Mouse (Mus musculus): ENCODE results near the gene Cenph.

Cenph gene

DNA sequence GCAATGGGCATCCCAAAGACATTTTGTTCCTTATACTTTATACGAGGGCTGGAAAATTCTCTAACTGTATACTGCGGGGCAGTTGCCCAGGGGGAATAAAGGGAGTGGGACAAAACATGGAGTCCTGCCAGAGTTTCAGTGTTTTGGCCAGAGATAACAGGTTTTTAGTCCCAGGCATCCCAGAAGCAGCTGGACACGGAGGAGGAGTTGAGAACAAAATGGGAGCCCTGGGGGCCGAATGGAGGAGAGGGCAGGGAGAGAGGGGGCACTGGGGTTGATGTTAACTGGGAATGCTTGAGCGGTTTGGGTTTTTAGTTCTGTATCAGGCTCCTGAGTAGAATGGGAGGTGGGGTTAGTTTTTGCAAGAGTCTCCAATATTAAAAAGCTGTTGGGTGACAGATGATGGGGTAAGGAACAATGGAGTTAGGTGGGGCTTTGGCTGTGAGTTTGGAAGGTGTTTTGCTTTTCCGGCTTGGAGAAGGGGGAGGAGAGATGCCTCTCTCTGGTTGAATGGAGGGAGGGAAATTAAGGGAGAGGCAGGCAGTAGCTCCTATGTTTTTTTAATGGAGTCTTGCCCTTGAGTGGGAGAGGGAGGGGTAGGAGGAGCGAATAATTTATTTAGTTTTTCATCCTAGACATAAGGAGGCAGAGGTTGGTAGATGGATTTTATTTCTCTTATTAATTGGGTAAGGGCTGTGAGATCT lies 51.5 kb downstream of the Cenph start:
- no peak for TF ChIP-seq GATA4 (IDR thresholded peaks at IDR 0.05; ENCODE audit: insufficient replicate concordance, low read length)

DNA sequence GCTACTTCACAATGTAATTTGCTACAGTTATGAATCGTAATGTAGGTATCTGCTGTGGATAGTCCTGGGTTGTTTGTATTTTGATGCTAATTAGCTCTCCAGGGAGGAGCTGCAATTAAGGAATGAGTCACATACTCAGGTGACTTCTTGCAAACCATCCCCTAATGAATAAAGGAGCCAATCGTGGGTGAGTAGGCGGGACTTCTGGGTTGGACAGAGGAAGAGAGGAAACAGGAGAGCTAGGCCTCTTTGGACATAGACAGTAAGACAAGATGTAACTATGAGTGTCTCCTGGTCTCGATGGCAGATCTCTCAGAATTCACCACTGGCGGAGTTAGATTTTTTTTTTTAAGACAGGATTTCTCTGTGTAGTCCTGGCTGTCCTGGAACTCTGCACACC lies 54.0 kb downstream of the Cenph start:
- TF ChIP-seq GATA4 (IDR thresholded peaks at IDR 0.05; ENCODE audit: insufficient replicate concordance, low read length), result no peak

DNA sequence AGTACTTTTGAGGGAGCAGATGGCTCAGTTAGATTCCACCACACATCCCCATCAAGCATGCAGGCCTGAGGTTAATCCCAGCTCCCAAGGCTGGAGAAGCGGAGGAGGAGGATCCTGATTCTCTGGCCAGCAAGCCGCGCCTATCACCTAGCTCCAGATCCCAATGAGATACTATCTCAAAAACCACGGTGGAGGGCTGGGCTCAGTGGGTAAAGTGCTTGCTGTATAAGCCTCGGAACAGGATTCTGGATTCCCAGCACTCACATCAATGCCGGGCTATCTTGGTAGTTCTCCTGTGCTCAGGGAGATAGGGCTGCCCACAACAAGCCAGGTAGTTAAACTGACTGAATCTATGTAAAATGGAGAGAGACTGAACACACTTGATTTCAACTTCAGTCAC lies 60.2 kb downstream of the Cenph start:
- no peak for TF ChIP-seq GATA4 (IDR thresholded peaks at IDR 0.05; ENCODE audit: insufficient replicate concordance, low read length)
